Mouse (Mus musculus) liver, embryonic 16.5 days (tissue): ENCODE results near the gene E2f2. TPM values are rescaled to one million over a fixed set of nuclear protein-coding genes. Genes with fewer than 3 reads are reported as not detected.

ENCODE experiments used
- ATAC-seq: fragments of 200-750 bp; cut with Nextera tagmentation; 2 replicates; pipeline ENCODE4 v1.8.0; 2017; ENCODE audit warnings: low read depth, mild to moderate bottlenecking, moderate number of reproducible peaks, moderate library complexity
- H3K27ac ChIP-seq: fragments of 300-500 bp; sonication (generic); 2 replicates; pipeline ENCODE4 v1.5.1; 2014; ENCODE audit warnings: mild to moderate bottlenecking, low read length
- H3K27me3 ChIP-seq: fragments of 300-500 bp; sonication (generic); 2 replicates; pipeline ENCODE4 v1.6.1; 2014; ENCODE audit warnings: low read depth, low read length, mixed read lengths; ENCODE audit not compliant: control insufficient read depth, insufficient read depth
- H3K36me3 ChIP-seq: fragments of 300-500 bp; sonication (generic); 2 replicates; pipeline ENCODE4 v1.6.1; 2014; ENCODE audit warnings: mild to moderate bottlenecking; ENCODE audit not compliant: control insufficient read depth, insufficient read depth
- H3K4me1 ChIP-seq: fragments of 300-500 bp; sonication (generic); 2 replicates; pipeline ENCODE4 v1.6.1; 2014; ENCODE audit warnings: low read depth, low read length, mixed read lengths; ENCODE audit not compliant: control insufficient read depth
- H3K4me2 ChIP-seq: fragments of 300-500 bp; sonication (generic); 2 replicates; pipeline ENCODE4 v1.6.1; 2014; ENCODE audit warnings: low read depth, low read length, mixed read lengths
- H3K4me3 ChIP-seq: fragments of 300-500 bp; sonication (generic); 2 replicates; pipeline ENCODE4 v1.5.1; 2014; ENCODE audit warnings: low read depth, mild to moderate bottlenecking, low read length
- H3K9ac ChIP-seq: fragments of 300-500 bp; sonication (generic); 2 replicates; pipeline ENCODE4 v1.6.1; 2014; ENCODE audit warnings: low read depth, low read length
- H3K9me3 ChIP-seq: fragments of 300-500 bp; sonication (generic); replicated peaks from 2 replicates; pipeline ENCODE4 v1.6.1; 2016; ENCODE audit warnings: low read length; ENCODE audit not compliant: control insufficient read depth
- WGBS: fragments of 180-500 bp; shearing (Covaris S2); extraction: QIAGEN DNeasy Blood & Tissue Kit; methylation state at CpG from one replicate; pipeline ENCODE4 v1.1.7; 2014; ENCODE audit not compliant: insufficient replicate concordance; 5-methylcytosine and 5-hydroxymethylcytosine counted together
- polyA plus RNA-seq: library from polyadenylated mRNA; unstranded; fragments of >200 nt; fragmentation: Nextera tagmentation; extraction: Ambion mirVana; gene quantifications from 2 replicates; pipeline ENCODE4 v1.2.1, GENCODE M21; 2015

The E2f2 gene
- polyA plus RNA-seq, 1 experiment from 2014 or later = 93.6 TPM

- Histone ChIP-seq H3K9me3 (no peaks in the 10 kb centered on the region), H3K36me3 (no peaks in the 10 kb centered on the region), H3K4me2 (peak within 1 kb of the TSS; percentile 58), H3K4me1 (peaks cover 33% of the 10 kb centered on the region), H3K27me3 (peaks cover 95% of the 10 kb centered on the region), H3K9ac (peak within 1 kb of the TSS; percentile 57), H3K4me3 (peak within 1 kb of the TSS; percentile 61), H3K27ac (peak within 1 kb of the TSS; percentile 71)
- WGBS = under 1% methylated on average over 39 of the region's 39 CpGs
- ATAC-seq = peak; percentile 77
Observed at GRCm38 (mm10) chr4:136143193-136143976, 28.8 kb upstream of the E2f2 start, which contains the start of gene Id3. Gene Id3 (plus strand): TSS chr4:136143497.

- Histone ChIP-seq H3K36me3 (no peaks in the 10 kb centered on the region), H3K9me3 (no peaks in the 10 kb centered on the region), H3K9ac (peak overlapping the region; percentile 57), H3K4me3 (peak overlapping the region; percentile 61), H3K27me3 (peaks cover 98% of the 10 kb centered on the region), H3K4me2 (peak overlapping the region; percentile 58), H3K4me1 (peaks cover 34% of the 10 kb centered on the region), H3K27ac (peak overlapping the region; percentile 71)
- WGBS = under 1% methylated on average over 50 of the region's 50 CpGs
- ATAC-seq = peak; percentile 5; the same call in 1 of the 2 replicates
Observed at GRCm38 (mm10) chr4:136144126-136144926, 27.9 kb upstream of the E2f2 start.

- WGBS = 6% methylated on average over 11 of the region's 11 CpGs
- H3K4me1 ChIP-seq = peaks cover 30% of the 10 kb centered on the region
Observed at GRCm38 (mm10) chr4:136144927-136145292, 27.3 kb upstream of the E2f2 start.

GRCm38 (mm10) chr4:136145362-136145885 is 26.8 kb upstream of the E2f2 start:
- Histone ChIP-seq H3K9me3 (no peaks in the 10 kb centered on the region), H3K4me3 (peak overlapping the region; percentile 61), H3K36me3 (no peaks in the 10 kb centered on the region), H3K27me3 (peaks cover 93% of the 10 kb centered on the region), H3K4me1 (peaks cover 26% of the 10 kb centered on the region), H3K9ac (no peak overlapping the region; the same call in 1 of the 2 replicates), H3K4me2 (peak overlapping the region; percentile 14), H3K27ac (peak overlapping the region; percentile 27)
- no peak for ATAC-seq
- WGBS = 37% methylated on average over 11 of the region's 11 CpGs

More at GRCm38 (mm10) chr4:136144927-136145292, 27.3 kb upstream of the E2f2 start:
- H3K9me3 ChIP-seq = no peaks in the 10 kb centered on the region
- peak overlapping the region; percentile 21; the same call in 1 of the 2 replicates for H3K9ac ChIP-seq
- H3K27ac ChIP-seq = peak overlapping the region; percentile 71
- H3K4me2 ChIP-seq = peak overlapping the region; percentile 58
- H3K36me3 ChIP-seq = no peaks in the 10 kb centered on the region
- ATAC-seq = no peak
- H3K27me3 ChIP-seq = peaks cover 94% of the 10 kb centered on the region
- peak overlapping the region; percentile 61 for H3K4me3 ChIP-seq

- no peaks in the 10 kb centered on the region for H3K9me3 ChIP-seq
- H3K4me2 ChIP-seq = peak overlapping the region; percentile 14
- H3K36me3 ChIP-seq = no peaks in the 10 kb centered on the region
- peaks cover 24% of the 10 kb centered on the region for H3K4me1 ChIP-seq
- peaks cover 92% of the 10 kb centered on the region for H3K27me3 ChIP-seq
- H3K9ac ChIP-seq = no peak overlapping the region
- WGBS = 36% methylated on average over 7 of the region's 7 CpGs
- no peak overlapping the region for H3K4me3 ChIP-seq
- peak overlapping the region; percentile 27 for H3K27ac ChIP-seq
- ATAC-seq = no peak
Observed at GRCm38 (mm10) chr4:136145991-136146711, 26.0 kb upstream of the E2f2 start.

GRCm38 (mm10) chr4:136146712-136147154 is 25.5 kb upstream of the E2f2 start:
- peaks cover 24% of the 10 kb centered on the region for H3K4me1 ChIP-seq
- 0 out of 2 replicates have a peak overlapping the region, but pooled peaks have one; percentile 68 for H3K4me2 ChIP-seq
- no peaks in the 10 kb centered on the region for H3K36me3 ChIP-seq
- peaks cover 86% of the 10 kb centered on the region for H3K27me3 ChIP-seq
- ATAC-seq = no peak
- no peak overlapping the region for H3K4me3 ChIP-seq
- H3K9ac ChIP-seq = no peak overlapping the region
- WGBS = 17% methylated on average over 6 of the region's 6 CpGs
- no peaks in the 10 kb centered on the region for H3K9me3 ChIP-seq
- 0 out of 2 replicates have a peak overlapping the region, but pooled peaks have one; percentile 5 for H3K27ac ChIP-seq

GRCm38 (mm10) chr4:136147436-136148135 is 24.6 kb upstream of the E2f2 start:
- H3K4me3 ChIP-seq = peak overlapping the region; percentile 44
- 2% methylated on average over 45 of the region's 48 CpGs for WGBS
- H3K4me2 ChIP-seq = peak overlapping the region; percentile 68
- peaks cover 24% of the 10 kb centered on the region for H3K4me1 ChIP-seq
- no peaks in the 10 kb centered on the region for H3K36me3 ChIP-seq
- H3K27ac ChIP-seq = peak overlapping the region; percentile 46
- H3K9me3 ChIP-seq = no peaks in the 10 kb centered on the region
- peak; percentile 70 for ATAC-seq
- peak overlapping the region; percentile 20; the same call in 1 of the 2 replicates for H3K9ac ChIP-seq
- peaks cover 78% of the 10 kb centered on the region for H3K27me3 ChIP-seq
